Mouse (Mus musculus): ENCODE results near the gene Bhmt2.

Gene Bhmt2

DNA sequence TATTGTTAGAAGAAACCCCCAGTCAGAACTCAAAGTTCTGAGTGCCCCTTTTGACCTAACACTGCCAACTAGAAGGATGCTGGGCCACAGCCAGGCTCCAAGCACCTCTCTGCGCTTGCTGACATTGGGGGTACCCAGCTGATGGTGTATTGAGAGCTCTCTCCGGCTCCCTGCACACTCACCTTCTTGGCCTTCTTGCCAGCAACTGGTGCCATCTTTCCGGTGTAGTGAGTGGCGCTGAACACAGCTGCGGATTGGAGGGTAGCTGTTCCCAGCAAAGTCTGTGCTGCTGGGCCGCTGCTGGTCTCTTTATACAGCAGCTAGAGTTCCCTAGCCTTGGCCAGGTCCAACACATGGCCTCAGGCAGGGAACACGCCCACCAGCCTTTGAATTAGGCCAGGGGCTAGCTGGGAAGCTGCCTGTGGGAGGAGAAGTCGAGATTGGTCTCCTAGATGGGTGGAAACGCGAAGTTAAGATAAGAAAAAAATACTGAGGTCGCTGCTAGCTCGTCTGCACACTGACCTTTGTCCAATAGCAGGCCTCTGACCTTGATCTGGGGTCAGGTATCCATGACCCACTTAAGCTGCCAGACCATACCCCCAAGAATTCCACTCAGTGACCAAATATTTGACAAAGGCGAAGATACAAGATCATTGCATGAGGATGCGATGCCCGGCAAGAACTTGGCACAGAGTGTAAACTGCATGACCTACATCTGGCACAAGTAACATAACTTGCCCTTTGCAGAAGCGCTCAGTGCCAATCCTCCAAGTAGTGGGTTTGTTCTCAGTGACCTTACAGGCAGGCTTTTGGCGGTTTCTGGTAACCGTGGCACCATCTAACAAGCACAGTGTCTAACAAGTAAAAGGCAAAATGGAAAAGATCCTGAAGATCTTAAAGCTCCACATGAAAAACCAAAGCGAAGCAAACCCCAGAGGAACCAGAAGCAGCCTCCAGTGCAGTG lies 36.5 kb downstream of the Bhmt2 start, which contains the start of gene Bhmt:
Bhmt (minus strand) TSS at position 680 of the 964 bp plus-strand sequence.
- peak; percentile 78 for DNase-seq

GRCm38 (mm10) chr13:93636561-93636960 lies 37.5 kb downstream of the Bhmt2 start:
- peak; percentile 54 for DNase-seq

GRCm38 (mm10) chr13:93632927-93633326 lies 41.2 kb downstream of the Bhmt2 start:
- peak; percentile 83 for DNase-seq

DNA sequence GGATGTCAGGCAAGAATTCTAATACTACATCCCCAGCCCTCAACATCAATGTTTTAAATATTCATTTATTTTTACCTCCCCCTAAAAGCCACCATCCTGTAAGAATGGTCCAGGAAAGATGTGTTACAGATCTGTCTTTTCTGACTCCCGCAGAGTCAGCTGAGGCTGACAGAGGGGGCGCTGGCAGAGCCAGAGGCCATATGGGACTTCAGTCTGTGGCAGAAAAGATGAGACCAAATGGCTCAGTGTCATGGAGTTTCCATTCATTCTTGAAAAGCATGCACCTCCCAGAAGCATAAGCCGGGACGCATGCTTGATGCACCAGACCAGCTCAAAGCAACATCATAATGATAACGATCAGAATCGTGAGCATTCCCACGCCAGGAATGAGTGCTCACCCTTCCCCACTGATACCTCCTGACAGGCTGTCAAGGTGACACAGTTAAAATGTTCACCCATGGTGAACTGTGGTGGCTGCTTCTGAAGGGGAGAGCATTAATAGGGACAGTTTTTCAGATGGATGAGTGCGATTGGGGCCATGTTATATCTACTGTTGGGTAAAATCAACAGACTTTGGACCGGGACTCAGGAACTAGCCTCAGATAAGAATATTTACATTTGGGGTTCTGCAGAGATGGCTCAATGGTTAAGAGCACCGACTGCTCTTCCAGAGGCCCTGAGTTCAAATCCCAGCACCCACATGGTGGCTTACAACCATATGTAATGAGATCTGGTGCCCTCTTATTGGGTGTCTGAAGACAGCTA lies 43.0 kb downstream of the Bhmt2 start:
- DNase-seq = peak; percentile 59

GRCm38 (mm10) chr13:93628861-93629260 lies 45.2 kb downstream of the Bhmt2 start:
- DNase-seq = no peak

- peak; percentile 95 for DNase-seq
These were observed 59.6 kb downstream of the Bhmt2 start for GRCm38 (mm10) chr13:93614361-93614948.

GRCm38 (mm10) chr13:93613771-93614170 lies 60.3 kb downstream of the Bhmt2 start:
- DNase-seq = no peak

DNA sequence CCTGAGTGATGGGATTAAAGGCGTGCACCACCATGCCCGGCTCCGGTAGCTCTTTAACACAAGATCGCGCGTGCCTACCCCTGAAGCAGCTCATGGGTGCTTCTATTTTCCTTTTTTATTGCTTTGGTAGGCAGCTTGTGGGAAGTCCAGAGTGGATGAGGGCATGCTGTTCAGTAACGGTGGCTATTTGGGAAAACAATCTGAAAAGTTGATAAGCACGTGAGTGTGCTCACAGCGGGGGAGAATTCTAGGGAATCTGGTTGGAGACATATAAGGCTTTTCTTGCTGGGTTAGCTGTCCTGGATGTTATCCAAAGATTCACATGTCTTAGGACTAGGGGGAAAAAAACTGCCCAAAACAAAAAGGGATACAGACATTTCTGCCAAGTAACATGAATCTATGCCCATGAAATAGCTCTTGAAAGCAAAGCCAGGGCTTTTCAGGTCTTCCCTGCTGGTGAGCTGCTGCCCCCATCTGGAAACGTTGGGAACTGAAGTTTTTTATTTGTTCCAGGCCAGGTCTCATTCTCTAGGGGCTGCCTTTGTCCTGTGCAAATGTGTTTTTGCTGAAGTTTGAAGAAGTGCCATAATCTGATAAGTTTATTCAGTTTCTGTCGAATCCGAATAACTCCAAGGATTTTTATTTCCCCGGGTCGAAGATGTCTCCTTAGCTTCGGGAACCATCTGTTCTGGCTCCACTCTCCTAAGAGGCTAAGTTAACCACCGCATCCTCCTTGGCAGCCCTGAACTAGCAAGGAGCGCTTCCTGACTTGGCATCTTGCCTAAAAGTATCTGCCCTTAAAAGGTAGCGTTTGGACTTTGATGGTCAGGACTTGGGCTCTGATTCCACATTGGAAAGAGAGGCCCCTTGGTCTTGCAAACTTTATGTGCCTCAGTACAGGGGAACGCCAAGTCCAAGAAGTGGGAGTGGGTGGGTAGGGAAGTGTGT lies 61.2 kb downstream of the Bhmt2 start:
- DNase-seq = peak; percentile 93

GRCm38 (mm10) chr13:93608476-93608875 lies 65.6 kb downstream of the Bhmt2 start:
- no peak for DNase-seq

DNA sequence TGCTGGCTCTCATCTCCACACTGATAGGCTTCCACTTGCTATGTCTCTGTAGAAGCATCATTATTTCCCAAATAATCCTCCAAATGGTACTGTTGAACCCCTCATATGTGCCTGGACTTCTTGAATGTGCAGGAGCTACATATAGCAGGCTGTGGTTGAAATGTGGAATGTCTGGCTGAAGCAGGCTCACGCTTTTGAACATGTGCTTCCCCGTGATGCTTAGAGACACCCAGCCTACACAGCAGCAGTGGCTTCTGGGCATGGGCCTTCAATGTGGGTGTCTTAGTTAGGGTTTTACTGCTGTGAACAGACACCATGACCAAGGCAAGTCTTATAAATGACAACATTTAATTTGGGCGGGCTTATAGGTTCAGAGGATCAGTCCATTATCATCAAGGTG lies 66.4 kb downstream of the Bhmt2 start:
- no peak for DNase-seq

GRCm38 (mm10) chr13:93606868-93607578 lies 67.1 kb downstream of the Bhmt2 start:
- DNase-seq = peak; percentile 73

All from heart, adult 11 months (tissue).